ENCODE assay signal across 22 mouse cellular contexts in the genomic region with DNA sequence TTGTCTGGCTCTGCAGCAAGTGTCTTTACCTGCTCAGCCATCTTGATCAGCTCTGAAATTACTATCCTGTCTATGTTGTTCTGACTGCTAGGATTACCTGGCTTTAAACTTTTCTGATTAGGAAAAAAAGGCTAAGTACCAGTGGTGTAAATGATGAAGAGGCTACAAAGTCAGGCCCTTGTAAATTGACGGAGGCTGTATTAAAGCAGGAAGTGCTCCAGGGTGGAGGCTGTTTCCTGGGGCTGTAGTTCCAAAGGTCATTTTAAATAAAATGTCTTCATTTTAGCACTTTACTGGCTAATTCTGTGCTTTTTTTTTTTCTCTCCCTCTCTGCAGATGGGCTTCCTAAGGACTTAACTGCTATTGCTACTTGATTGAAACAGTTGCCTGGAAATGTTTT.
"Had no signal": no experiment of that assay in that cellular context is flagged by ENCODE, and none has a peak within 500 bp of the region (broad histone marks: within the 10 kb centered on the region; RNA-seq: fewer than 3 reads in every experiment).

No protein-coding gene starts in this region.

- H3K9me3 ChIP-seq: kidney, embryonic 15.5 days; limb, embryonic 10.5 days; limb, embryonic 13.5 days; liver, embryonic 12.5 days; liver, embryonic 15.5 days; lung, embryonic 15.5 days; megakaryocyte, embryonic 14.5 days; midbrain, embryonic 10.5 days; midbrain, embryonic 13.5 days had no signal

- H3K4me3 ChIP-seq: kidney, embryonic 15.5 days; limb, embryonic 10.5 days; limb, embryonic 13.5 days; liver, embryonic 12.5 days; liver, embryonic 15.5 days; lung, embryonic 15.5 days; midbrain, embryonic 10.5 days; midbrain, embryonic 13.5 days had no signal

- ATAC-seq: liver, embryonic 12.5 days; midbrain, embryonic 13.5 days had no signal

- H3K27ac ChIP-seq: kidney, embryonic 15.5 days; limb, embryonic 10.5 days; limb, embryonic 13.5 days; liver, embryonic 12.5 days; liver, embryonic 15.5 days; lung, embryonic 15.5 days; midbrain, embryonic 10.5 days; midbrain, embryonic 13.5 days; stomach, postnatal 0 days had no signal

- H3K4me1 ChIP-seq: lung, embryonic 15.5 days had no signal

- H3K27me3 ChIP-seq: kidney, embryonic 15.5 days; limb, embryonic 13.5 days; liver, embryonic 12.5 days; liver, embryonic 15.5 days; lung, embryonic 15.5 days; megakaryocyte, embryonic 14.5 days; midbrain, embryonic 13.5 days had no signal

- H3K4me2 ChIP-seq: kidney, embryonic 15.5 days; limb, embryonic 13.5 days; liver, embryonic 12.5 days; liver, embryonic 15.5 days; lung, embryonic 15.5 days; midbrain, embryonic 13.5 days had no signal

- H3K9ac ChIP-seq: kidney, embryonic 15.5 days; limb, embryonic 13.5 days; liver, embryonic 12.5 days; liver, embryonic 15.5 days; lung, embryonic 15.5 days; midbrain, embryonic 13.5 days had no signal

- DNase-seq: kidney, postnatal 10 days; layer of hippocampus, adult 9-11 months; layer of hippocampus, postnatal 36 days; liver; lung, adult 18-20 months; lung, postnatal 10 days; lung, postnatal 36 days; right cerebral cortex, postnatal 14 days; right cerebral cortex, postnatal 4 days; thymus, adult 2 months; thymus, postnatal 14 days; thymus, postnatal 4 days had no signal
